Mouse (Mus musculus) cerebellum, postnatal 25 days (tissue): ENCODE data around the gene Ebf1.

Experiments used
- DNase-seq, 2 experiments: peaks; one replicate each; pipeline ENCODE4 v3.0.0; 2021; ENCODE audit warnings: mixed read lengths in 2 of 2

Ebf1 gene

GRCm38 (mm10) chr11:44902165-44902564, 285.0 kb downstream of the Ebf1 start:
- peak; percentile 29 to 43 for DNase-seq

GRCm38 (mm10) chr11:44904121-44904520, 287.0 kb downstream of the Ebf1 start:
- no peak for DNase-seq

GRCm38 (mm10) chr11:44906456-44906855, 289.3 kb downstream of the Ebf1 start:
- no peak for DNase-seq

GRCm38 (mm10) chr11:44911765-44912164, 294.6 kb downstream of the Ebf1 start:
- no peak for DNase-seq

GRCm38 (mm10) chr11:44913806-44914205, 296.7 kb downstream of the Ebf1 start:
- no peak for DNase-seq

GRCm38 (mm10) chr11:44917059-44917458, 299.9 kb downstream of the Ebf1 start:
- peak; percentile 21 to 30 for DNase-seq

- DNase-seq = no peak
Observed at GRCm38 (mm10) chr11:44923138-44923537, 306.0 kb downstream of the Ebf1 start.

- no peak for DNase-seq
Observed at GRCm38 (mm10) chr11:44923868-44924508, 306.9 kb downstream of the Ebf1 start.

- no peak for DNase-seq
Observed at GRCm38 (mm10) chr11:44924896-44925295, 307.8 kb downstream of the Ebf1 start.

GRCm38 (mm10) chr11:44925806-44926525, 308.8 kb downstream of the Ebf1 start:
- DNase-seq = no peak

GRCm38 (mm10) chr11:44928403-44928802, 311.3 kb downstream of the Ebf1 start:
- DNase-seq = no peak

GRCm38 (mm10) chr11:44932942-44933483, 315.9 kb downstream of the Ebf1 start:
- DNase-seq = no peak

- no peak for DNase-seq
Observed at GRCm38 (mm10) chr11:44943781-44944180, 326.7 kb downstream of the Ebf1 start.

GRCm38 (mm10) chr11:44944401-44944800, 327.3 kb downstream of the Ebf1 start:
- no peak for DNase-seq

GRCm38 (mm10) chr11:44946618-44947017, 329.5 kb downstream of the Ebf1 start:
- no peak for DNase-seq

GRCm38 (mm10) chr11:44948541-44948940, 331.4 kb downstream of the Ebf1 start:
- DNase-seq = no peak

GRCm38 (mm10) chr11:44949140-44949539, 332.0 kb downstream of the Ebf1 start:
- DNase-seq = no peak

GRCm38 (mm10) chr11:44950319-44950718, 333.2 kb downstream of the Ebf1 start:
- DNase-seq = no peak

GRCm38 (mm10) chr11:44951506-44951905, 334.4 kb downstream of the Ebf1 start:
- DNase-seq = no peak

GRCm38 (mm10) chr11:44953337-44953736, 336.2 kb downstream of the Ebf1 start:
- no peak for DNase-seq

- peak; percentile 58 to 73 for DNase-seq
Observed at GRCm38 (mm10) chr11:44953863-44954262, 336.7 kb downstream of the Ebf1 start.

- DNase-seq = no peak
Observed at GRCm38 (mm10) chr11:44954362-44954761, 337.2 kb downstream of the Ebf1 start.

GRCm38 (mm10) chr11:44962746-44963440, 345.8 kb downstream of the Ebf1 start:
- DNase-seq = no peak

GRCm38 (mm10) chr11:44969011-44969410, 351.9 kb downstream of the Ebf1 start:
- no peak for DNase-seq
